Mouse (Mus musculus): ENCODE data around the gene Pcyt2.

DNA sequence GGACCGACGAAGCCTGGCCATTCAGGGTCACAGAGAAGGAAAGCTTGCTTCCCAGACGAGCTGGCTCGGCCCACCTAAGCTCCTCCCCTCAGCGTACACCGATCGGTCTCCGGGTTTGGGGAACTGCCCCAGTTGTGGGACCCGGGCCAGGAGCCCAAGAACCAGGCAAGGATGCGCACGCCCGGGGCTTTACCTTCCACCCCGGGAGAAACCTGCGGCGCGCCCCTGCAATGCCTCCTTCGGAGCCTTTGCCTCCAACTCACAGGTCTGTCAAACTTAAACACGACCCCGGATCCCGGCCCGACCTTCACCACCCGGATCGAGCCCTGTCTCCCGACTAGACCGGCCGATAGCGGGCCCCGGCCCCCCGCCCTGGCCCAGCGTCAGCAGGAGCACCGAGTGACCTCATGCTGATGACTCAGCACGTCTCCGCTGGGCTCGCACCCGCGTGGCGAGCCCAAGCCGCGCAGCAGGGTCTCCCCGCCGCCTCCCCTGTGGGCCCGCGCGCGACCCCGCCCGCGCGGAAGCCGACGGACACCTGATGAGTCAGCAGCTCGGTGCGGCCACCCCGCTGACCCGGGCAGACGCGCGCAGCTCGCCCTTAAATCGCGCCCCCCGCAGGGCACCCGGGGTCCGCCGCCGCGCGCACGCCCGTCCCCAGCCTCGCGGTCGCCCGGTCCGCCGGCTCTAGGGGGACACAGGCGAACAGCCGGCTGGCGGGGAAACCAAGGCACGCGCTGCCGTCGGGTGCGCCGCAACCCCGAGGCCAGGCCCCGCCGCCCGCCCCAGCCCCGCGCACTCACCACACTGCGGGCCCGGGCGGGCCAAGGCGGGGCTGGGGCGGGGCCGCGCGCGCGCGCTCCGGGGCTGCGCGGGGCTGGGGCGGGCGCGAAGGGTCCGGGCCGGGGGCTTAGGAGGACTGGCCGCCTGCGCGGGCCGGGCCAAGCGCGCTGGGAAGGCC, 15.1 kb upstream of the Pcyt2 start:
- TF ChIP-seq CTCF (conservative IDR thresholded peaks at IDR 0.05; ENCODE audit: insufficient read depth, insufficient read length, low read depth, low read length) (no peak), POLR2A (IDR thresholded peaks at IDR 0.05; ENCODE audit: low read depth, low read length) (peak; percentile 13)
